Mouse (Mus musculus) common myeloid progenitor, adult 5-6 weeks (primary cell): ENCODE results near the gene Trp53tg5. TPM values are rescaled to one million over a fixed set of nuclear protein-coding genes. Genes with fewer than 3 reads are reported as not detected.

Source experiments
- ATAC-seq: replicated peaks from 2 replicates; pipeline ENCODE4 v1.8.0; 2016; ENCODE audit warnings: low read depth, mild to moderate bottlenecking, moderate TSS enrichment, inconsistent platforms; ENCODE audit not compliant: poor library complexity, severe bottlenecking
- total RNA-seq: library from RNA; stranded (forward); fragments of 200-1000, 187-1606 nt; gene quantifications from 2 replicates; pipeline ENCODE4 v1.2.3, GENCODE M21; 2017

Gene Trp53tg5
- total RNA-seq, 1 experiment from 2014 or later: not detected

DNA sequence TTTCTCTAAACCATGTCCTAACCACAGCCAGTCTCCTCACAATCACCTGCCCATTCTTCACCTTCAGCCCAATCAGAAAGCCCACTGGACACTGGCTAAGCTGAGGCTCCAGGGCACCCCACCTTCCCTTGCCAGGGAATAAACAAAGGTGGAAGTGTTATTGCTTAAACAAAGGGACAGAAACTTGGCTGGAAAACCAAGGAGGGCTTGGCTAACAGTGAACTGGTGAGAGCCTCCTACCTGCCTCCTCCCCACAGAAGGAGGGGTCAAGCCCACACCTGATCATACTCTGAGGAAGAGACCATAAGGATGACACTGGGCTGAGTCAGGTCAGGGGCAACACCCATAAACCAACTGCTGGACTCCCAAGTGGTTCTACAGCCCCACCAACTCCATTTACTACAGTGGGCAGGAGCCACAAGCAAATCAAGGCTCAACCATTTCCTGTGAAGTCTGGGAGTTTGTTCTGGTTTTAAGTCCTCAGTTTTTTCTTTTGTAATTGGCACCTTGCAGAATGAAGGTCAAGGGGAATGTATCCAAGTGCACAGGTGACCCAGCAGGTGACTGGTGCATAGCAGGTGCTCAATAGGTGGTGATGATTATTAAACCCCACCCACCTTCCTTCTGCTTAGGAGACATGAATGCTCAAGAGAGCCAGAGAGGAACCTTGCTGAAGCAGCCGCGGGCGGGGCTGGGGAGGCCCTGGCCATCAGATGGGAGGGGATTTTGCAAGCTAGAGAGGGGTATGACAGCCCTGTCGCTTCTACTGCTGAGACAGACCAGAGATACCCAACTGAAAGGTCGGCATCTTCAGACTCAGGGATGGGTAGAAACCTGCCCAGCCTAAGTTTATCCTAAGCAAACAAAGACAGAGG is 38.1 kb downstream of the Trp53tg5 start:
- ATAC-seq: no peak

DNA sequence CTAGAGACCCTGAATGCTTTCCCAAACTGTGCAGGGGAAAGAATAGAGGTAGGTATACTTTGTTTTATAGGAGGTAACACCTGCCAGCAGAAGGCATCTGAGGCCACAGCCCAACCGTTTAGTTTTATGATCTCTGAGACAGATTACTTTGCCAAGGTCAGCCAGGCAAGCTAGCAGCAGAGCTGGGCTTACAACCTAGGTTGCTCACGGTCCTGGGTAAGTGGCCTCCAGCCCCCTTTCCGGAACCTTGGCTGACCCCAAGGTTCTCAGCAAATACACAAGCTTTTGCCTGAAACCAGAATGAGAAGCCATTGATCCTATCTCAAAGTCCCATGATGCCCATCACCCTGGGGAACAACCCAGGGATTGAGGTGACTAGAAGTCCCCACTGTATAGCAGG is 38.8 kb downstream of the Trp53tg5 start:
- ATAC-seq: no peak

DNA sequence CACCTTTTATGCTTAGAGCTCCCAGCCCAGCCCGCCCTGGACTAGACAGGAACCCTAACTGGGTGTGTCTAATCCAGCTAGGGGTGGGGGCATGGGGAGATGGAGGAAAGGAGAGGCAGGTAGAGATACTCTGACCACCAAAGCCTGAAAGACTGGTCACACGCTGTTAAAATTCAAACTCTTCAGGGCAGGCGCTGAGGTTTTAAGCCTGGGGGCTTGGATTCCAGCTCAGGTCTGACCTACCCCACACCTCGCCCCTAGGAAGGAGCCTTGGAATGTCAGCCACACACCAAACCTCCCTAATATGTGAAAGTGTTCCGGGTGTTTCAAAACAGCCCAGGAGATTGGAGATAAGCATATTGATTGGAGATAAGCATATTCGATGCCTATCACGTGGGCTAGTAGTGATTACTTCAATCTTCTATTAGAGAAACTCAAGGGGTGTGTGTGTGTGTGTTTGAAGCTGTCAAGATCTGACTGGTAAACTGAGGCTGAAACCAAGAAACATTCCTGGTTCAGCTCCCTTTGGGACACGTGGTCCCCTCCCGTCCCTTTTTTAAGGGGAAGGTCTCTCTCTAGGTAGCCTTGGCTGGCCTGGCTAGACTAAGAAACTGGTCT is 40.1 kb downstream of the Trp53tg5 start:
- no peak for ATAC-seq

GRCm38 (mm10) chr2:164432541-164433191 is 40.9 kb downstream of the Trp53tg5 start:
- no peak for ATAC-seq

- ATAC-seq: no peak
These were observed 41.7 kb downstream of the Trp53tg5 start for GRCm38 (mm10) chr2:164431676-164432465.

DNA sequence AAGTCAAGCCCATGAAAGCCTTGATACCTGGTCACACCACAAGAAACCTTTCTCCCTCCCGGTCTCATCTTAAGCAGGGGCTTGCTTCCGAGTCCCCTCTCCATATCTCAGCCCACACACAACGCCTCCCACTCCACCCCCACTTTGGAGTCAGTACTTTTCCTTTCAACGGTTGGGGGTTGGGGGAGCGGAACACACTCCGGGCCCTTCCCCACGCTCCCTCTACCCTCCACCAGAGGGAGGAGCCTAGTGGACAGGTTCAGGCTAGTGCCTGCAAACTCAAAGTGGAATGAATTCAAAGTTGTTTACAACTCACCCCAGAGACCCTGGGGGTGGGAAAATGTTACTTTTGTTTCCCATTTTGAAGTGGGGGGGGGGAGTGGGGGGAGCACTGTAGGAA is 42.8 kb downstream of the Trp53tg5 start:
- 0 out of 2 replicates have a peak, but pooled peaks have one; percentile 50 for ATAC-seq

- ATAC-seq: no peak
These were observed 43.5 kb downstream of the Trp53tg5 start for GRCm38 (mm10) chr2:164429881-164430615.

DNA sequence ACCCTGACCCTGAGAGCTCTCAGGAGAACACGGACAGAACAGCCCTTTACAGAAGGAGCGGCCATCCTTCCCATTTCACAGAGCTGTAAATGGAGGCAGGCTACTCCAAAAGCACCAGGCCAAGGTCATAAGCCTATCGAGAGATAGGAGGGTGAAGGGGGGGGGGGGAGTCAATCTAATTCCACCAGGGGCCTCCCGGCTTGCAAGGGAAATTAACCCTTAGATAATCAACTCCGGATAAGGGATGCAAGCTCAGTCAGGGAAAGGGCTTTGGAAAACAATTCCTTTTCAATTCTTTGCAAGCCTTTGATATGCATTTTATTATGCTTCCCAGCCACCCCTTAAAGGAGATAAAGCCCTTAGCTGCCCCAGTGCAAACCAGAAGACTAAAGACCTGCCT is 45.1 kb downstream of the Trp53tg5 start:
- no peak for ATAC-seq

- ATAC-seq: no peak
These were observed 46.6 kb downstream of the Trp53tg5 start for GRCm38 (mm10) chr2:164426952-164427351.

GRCm38 (mm10) chr2:164426121-164426520 is 47.4 kb downstream of the Trp53tg5 start:
- ATAC-seq: no peak

GRCm38 (mm10) chr2:164425401-164425800 is 48.1 kb downstream of the Trp53tg5 start:
- no peak for ATAC-seq

GRCm38 (mm10) chr2:164424406-164424805 is 49.1 kb downstream of the Trp53tg5 start:
- ATAC-seq: no peak

DNA sequence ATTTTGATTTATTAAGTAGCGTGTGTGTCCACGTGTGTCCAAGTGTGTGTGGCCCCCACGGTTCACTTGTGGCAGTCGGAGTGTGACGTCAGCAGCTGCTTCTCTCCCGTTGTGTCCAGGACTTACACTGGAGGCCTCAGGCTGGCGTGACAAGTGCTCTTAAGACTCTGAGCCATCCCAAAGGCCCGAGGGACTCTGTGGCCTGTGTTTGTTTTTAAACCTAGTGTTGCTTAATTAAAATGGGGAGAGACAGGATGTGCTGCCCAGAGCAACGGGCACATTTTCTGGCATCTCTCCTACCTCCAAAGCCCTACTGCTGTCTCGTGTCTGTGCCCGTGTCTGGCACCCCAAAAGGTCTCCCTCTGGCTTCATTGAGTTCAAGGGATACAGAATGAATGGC is 50.1 kb downstream of the Trp53tg5 start:
- ATAC-seq: no peak

GRCm38 (mm10) chr2:164422675-164423393 is 50.7 kb downstream of the Trp53tg5 start:
- ATAC-seq: no peak

DNA sequence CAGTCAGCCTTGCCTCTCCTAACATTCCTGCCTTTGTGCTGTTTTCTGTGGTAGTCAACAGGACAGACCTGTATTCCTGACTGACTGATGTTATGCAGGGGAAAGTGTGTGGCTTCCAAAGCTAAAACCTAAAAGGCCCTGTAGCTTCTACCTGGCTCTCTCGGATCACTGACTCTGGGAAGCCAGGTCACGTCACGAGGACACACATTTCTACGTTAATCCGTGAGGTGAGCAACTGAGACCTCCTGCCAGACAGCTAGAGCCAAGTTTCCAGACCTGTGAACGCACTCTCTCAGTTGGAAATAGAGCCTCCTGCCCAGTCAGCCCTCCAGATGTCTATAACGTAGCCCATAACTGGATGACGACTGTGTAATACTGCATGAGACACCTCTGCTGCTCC is 51.5 kb downstream of the Trp53tg5 start:
- no peak for ATAC-seq

DNA sequence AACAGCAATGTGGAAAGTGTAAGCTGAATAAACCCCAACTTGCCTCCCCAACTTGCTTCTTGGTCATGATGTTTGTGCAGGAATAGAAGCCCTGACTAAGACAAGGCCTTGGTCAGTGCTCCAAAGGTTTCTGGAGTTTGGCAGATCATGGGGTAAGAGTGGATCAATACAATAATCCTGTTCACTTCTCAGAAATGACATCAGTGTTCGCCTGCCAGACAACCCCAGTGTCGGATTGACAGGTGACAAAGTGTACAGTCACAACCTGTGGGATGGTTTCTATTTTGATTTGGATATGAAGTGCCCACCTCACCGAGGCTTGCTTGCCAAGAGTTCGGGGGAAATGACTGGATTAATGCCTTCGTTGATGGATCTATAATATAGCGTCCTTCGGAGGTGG is 52.2 kb downstream of the Trp53tg5 start:
- no peak for ATAC-seq
